Mouse (Mus musculus) hindbrain, postnatal 0 days (tissue): ENCODE results near the gene Pgm5. TPM values are rescaled to one million over a fixed set of nuclear protein-coding genes. Genes with fewer than 3 reads are reported as not detected.
"Not testable (repeated sequence)": the region's sequence is repeated elsewhere in the genome, so short reads cannot be mapped to it uniquely, and the experiment has no call there.

Experiments used
- ATAC-seq: fragments of 200-750 bp; cut with Nextera tagmentation; 2 replicates; pipeline ENCODE4 v1.8.0; 2017; ENCODE audit warnings: mild to moderate bottlenecking, moderate TSS enrichment, moderate library complexity
- DNase-seq: peaks from one replicate; pipeline ENCODE4 v3.0.0-alpha.2; 2015; ENCODE audit warnings: low spot score
- H3K27ac ChIP-seq: fragments of 300-500 bp; sonication (generic); 2 replicates; pipeline ENCODE4 v1.5.1; 2014; ENCODE audit warnings: mild to moderate bottlenecking
- H3K27me3 ChIP-seq: fragments of 300-500 bp; sonication (generic); 2 replicates; pipeline ENCODE4 v1.6.1; 2014; ENCODE audit warnings: low read length, mixed read lengths; ENCODE audit not compliant: insufficient read depth
- H3K36me3 ChIP-seq: fragments of 300-500 bp; sonication (generic); 2 replicates; pipeline ENCODE4 v1.6.1; 2014; ENCODE audit warnings: low read length, mixed read lengths; ENCODE audit not compliant: insufficient read depth
- H3K4me1 ChIP-seq: fragments of 300-500 bp; sonication (generic); 2 replicates; pipeline ENCODE4 v1.6.1; 2014; ENCODE audit warnings: antibody characterized with exemption, low read length, mixed read lengths; ENCODE audit not compliant: insufficient read depth
- H3K4me2 ChIP-seq: fragments of 300-500 bp; sonication (generic); 2 replicates; pipeline ENCODE4 v1.6.1; 2014; ENCODE audit warnings: low read depth, mild to moderate bottlenecking, low read length, moderate library complexity, mixed read lengths
- H3K4me3 ChIP-seq: fragments of 300-500 bp; sonication (generic); 2 replicates; pipeline ENCODE4 v1.5.1; 2014; ENCODE audit warnings: low read length
- H3K9ac ChIP-seq: fragments of 300-500 bp; sonication (generic); replicated peaks from 2 replicates; pipeline ENCODE4 v1.6.1; 2014; ENCODE audit warnings: mild to moderate bottlenecking, low read length, moderate library complexity, mixed read lengths
- H3K9me3 ChIP-seq: fragments of 300-500 bp; sonication (generic); 2 replicates; pipeline ENCODE4 v1.6.1; 2016; ENCODE audit warnings: low read length, mixed read lengths
- CTCF ChIP-seq: IDR thresholded peaks from 2 replicates; pipeline ENCODE4 v1.5.1; 2016; ENCODE audit warnings: antibody characterized with exemption, control low read depth, low read depth
- WGBS: fragments of 180-500 bp; shearing (Covaris S2); extraction: QIAGEN DNeasy Blood & Tissue Kit; methylation state at CpG from one replicate; pipeline ENCODE4 v1.1.7; 2014; 5-methylcytosine and 5-hydroxymethylcytosine counted together
- polyA plus RNA-seq: library from polyadenylated mRNA; unstranded; fragments of >200 nt; fragmentation: Nextera tagmentation; extraction: Ambion mirVana; gene quantifications from 2 replicates; pipeline ENCODE4 v1.2.1, GENCODE M21; 2015
- total RNA-seq: library from RNA; depleted of rRNA; stranded (reverse); fragments of >200 nt; gene quantifications from 2 replicates; pipeline ENCODE4 v1.2.3, GENCODE M21; 2014

The Pgm5 gene
- total and polyA plus RNA-seq, 2 experiments from 2014 or later: 2.1 to 33.3 TPM

GRCm38 (mm10) chr19:24708032-24708431 is 153.6 kb downstream of the Pgm5 start:
- no peak overlapping the region for H3K9ac ChIP-seq
- H3K9me3 ChIP-seq: no peaks in the 10 kb centered on the region
- H3K4me2 ChIP-seq: no peak overlapping the region
- H3K4me3 ChIP-seq: no peak overlapping the region
- H3K27ac ChIP-seq: no peak overlapping the region
- no peaks in the 10 kb centered on the region for H3K4me1 ChIP-seq
- no peak for DNase-seq
- no peak for ATAC-seq
- TF ChIP-seq CTCF: no peak
- H3K36me3 ChIP-seq: no peaks in the 10 kb centered on the region
- no peaks in the 10 kb centered on the region for H3K27me3 ChIP-seq
- WGBS: 80% methylated on average over 7 of the region's 7 CpGs

- Histone ChIP-seq H3K4me2 (no peak overlapping the region), H3K9me3 (no peaks in the 10 kb centered on the region), H3K36me3 (no peaks in the 10 kb centered on the region), H3K27me3 (no peaks in the 10 kb centered on the region), H3K9ac (no peak overlapping the region), H3K4me3 (no peak overlapping the region), H3K4me1 (no peaks in the 10 kb centered on the region), H3K27ac (no peak overlapping the region)
- WGBS: 71% methylated on average over 7 of the region's 7 CpGs
- ATAC-seq (no peak), DNase-seq (no peak)
- no peak for TF ChIP-seq CTCF
These were observed 154.4 kb downstream of the Pgm5 start for GRCm38 (mm10) chr19:24707071-24707906.

- no peak overlapping the region for H3K4me2 ChIP-seq
- no peaks in the 10 kb centered on the region for H3K9me3 ChIP-seq
- no peak overlapping the region for H3K27ac ChIP-seq
- ATAC-seq (no peak), DNase-seq (peak; percentile 78)
- peak; percentile 73 for TF ChIP-seq CTCF
- H3K4me3 ChIP-seq: no peak overlapping the region
- H3K27me3 ChIP-seq: no peaks in the 10 kb centered on the region
- H3K4me1 ChIP-seq: no peaks in the 10 kb centered on the region
- 71% methylated on average over 1 of the region's 1 CpGs for WGBS
- H3K36me3 ChIP-seq: no peaks in the 10 kb centered on the region
- H3K9ac ChIP-seq: no peak overlapping the region
These were observed 156.3 kb downstream of the Pgm5 start for GRCm38 (mm10) chr19:24705395-24705794.

- Histone ChIP-seq H3K36me3 (no peaks in the 10 kb centered on the region), H3K4me2 (no peak overlapping the region), H3K4me3 (no peak overlapping the region), H3K9me3 (no peaks in the 10 kb centered on the region), H3K27ac (no peak overlapping the region), H3K9ac (no peak overlapping the region), H3K4me1 (no peaks in the 10 kb centered on the region), H3K27me3 (no peaks in the 10 kb centered on the region)
- DNase-seq (no peak), ATAC-seq (no peak)
- WGBS: 81% methylated on average over 2 of the region's 2 CpGs
- TF ChIP-seq CTCF: no peak
These were observed 157.3 kb downstream of the Pgm5 start for GRCm38 (mm10) chr19:24704326-24704725.

GRCm38 (mm10) chr19:24703680-24704079 is 158.0 kb downstream of the Pgm5 start:
- 81% methylated on average over 8 of the region's 8 CpGs for WGBS
- TF ChIP-seq CTCF: no peak
- no peaks in the 10 kb centered on the region for H3K4me1 ChIP-seq
- no peak overlapping the region for H3K4me2 ChIP-seq
- no peak overlapping the region for H3K27ac ChIP-seq
- no peak overlapping the region for H3K9ac ChIP-seq
- no peak overlapping the region for H3K4me3 ChIP-seq
- H3K9me3 ChIP-seq: no peaks in the 10 kb centered on the region
- no peak for DNase-seq
- no peak for ATAC-seq
- no peaks in the 10 kb centered on the region for H3K36me3 ChIP-seq
- H3K27me3 ChIP-seq: no peaks in the 10 kb centered on the region

GRCm38 (mm10) chr19:24703168-24703567 is 158.5 kb downstream of the Pgm5 start:
- not testable (repeated sequence) for H3K4me1 ChIP-seq, H3K27ac ChIP-seq, ATAC-seq, H3K9me3 ChIP-seq, H3K4me2 ChIP-seq, H3K36me3 ChIP-seq, H3K4me3 ChIP-seq, H3K9ac ChIP-seq, H3K27me3 ChIP-seq
- 61% methylated on average over 1 of the region's 1 CpGs for WGBS
- DNase-seq: peak; percentile 37
- TF ChIP-seq CTCF: peak; percentile 66

- Histone ChIP-seq H3K9ac (no peak overlapping the region), H3K4me2 (no peak overlapping the region), H3K4me3 (no peak overlapping the region), H3K36me3 (no peaks in the 10 kb centered on the region), H3K9me3 (no peaks in the 10 kb centered on the region), H3K27me3 (no peaks in the 10 kb centered on the region), H3K4me1 (no peaks in the 10 kb centered on the region), H3K27ac (no peak overlapping the region)
- DNase-seq (no peak), ATAC-seq (no peak)
- WGBS: 76% methylated on average over 8 of the region's 8 CpGs
- peak; percentile 14; the same call in 1 of the 2 replicates for TF ChIP-seq CTCF
These were observed 159.9 kb downstream of the Pgm5 start for GRCm38 (mm10) chr19:24701716-24702115.
